Mouse (Mus musculus) layer of hippocampus, adult 18-20 months (tissue): ENCODE measurements around the gene Tbcc. TPM values are rescaled to one million over a fixed set of nuclear protein-coding genes. Genes with fewer than 3 reads are reported as not detected.

Experiments
- DNase-seq, 2 experiments: peaks; one replicate each; pipeline ENCODE4 v3.0.0; 2022; ENCODE audit warnings: low spot score in 2 of 2
- total RNA-seq, 2 experiments: library from RNA; stranded (reverse); gene quantifications; 2 replicates each; pipeline ENCODE4 v1.2.3; 2021

Gene Tbcc
- total RNA-seq, 2 experiments from 2014 or later = 29.9 to 30.2 TPM

DNA sequence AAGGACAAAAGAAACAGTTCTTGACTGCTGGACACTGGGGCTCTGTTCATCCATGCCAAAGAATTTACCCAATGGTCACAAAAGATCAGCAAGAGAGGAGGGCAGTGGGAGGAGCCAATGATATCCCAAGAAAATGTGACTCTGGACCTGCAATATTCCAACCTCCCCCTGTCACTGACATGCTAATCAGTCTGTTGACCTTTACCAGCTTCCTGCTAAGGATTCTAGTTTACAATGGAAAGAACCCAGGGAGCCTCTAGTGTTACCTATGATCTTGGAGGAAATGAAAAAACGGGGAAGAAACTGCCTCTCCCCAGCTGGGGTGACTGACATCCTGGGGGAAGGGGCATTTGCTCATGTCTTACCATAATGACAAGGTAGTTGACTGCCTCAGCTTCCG lies 10.5 kb downstream of the Tbcc start:
- DNase-seq = no peak

DNA sequence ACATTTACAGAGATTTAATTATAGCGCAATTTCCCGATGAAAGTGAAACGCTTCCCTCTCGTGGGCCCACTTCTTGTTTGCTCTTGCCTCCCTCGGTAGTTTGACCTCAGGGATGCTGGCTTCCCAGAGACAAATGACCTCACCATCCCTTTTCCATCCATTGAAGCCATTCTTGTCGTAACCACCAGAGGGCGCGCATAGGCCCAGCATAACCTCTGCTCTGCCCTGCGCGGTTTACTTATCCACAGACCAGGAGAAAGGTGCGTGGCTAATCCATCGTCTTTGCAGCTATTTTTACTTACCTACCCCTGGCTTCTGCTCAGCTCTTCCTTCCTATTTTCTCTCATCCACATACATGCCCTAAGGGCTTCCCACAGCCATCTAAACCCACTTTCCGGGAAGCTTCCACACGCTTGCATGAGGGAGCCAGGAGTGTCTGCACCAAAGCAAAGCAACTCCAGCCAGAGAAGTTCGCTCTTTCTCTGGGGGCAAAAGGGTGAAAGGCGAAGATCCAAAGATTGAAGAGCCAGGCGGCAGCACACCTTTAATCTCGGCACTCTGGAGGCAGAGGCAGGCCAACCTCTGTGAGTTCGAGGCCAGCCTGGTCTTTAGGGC lies 13.5 kb downstream of the Tbcc start:
- DNase-seq = peak; percentile 36 to 82

DNA sequence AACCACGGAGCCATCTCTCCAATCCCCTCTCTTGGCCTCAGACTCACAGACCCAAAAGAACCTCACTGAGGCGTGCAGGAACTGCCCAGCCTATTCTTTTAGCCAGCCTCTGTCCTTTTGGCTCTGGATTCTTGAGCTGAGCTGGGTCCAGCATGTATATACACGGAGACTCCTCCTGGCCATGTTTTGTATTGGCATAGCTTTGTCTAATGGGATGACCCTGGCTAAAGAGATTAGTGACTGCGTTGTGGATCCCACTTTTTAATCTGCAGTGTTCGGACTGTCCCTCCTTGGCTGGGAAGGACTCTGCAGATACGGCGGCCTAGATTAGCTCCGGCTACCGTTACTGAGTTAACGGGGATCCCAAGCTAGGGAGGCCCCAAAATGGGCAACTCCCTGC lies 19.7 kb downstream of the Tbcc start, which contains the start of gene Prph2:
Gene Prph2 (plus strand): TSS at position 274 of the 400 bp plus-strand sequence.
- DNase-seq = no peak

DNA sequence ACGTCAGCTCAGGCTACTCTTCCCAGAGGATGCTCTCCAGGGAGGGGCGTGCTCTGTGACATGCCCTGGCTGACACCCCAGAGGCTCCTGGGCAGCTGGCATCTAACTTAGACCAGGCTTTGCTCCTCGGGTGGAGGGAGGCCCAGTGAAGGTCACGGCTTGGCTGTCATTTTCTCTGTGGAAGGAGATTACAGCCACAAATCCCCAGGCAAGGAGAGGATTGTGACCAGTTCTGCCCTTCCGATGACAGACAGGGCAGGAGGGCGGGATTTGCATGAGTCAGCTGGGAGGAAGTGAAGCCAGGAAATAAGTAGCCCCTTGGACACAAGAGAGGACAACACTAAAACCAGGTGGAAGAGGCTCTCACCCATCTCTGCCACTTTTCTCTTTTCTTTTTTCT lies 21.8 kb downstream of the Tbcc start:
- DNase-seq = no peak

DNA sequence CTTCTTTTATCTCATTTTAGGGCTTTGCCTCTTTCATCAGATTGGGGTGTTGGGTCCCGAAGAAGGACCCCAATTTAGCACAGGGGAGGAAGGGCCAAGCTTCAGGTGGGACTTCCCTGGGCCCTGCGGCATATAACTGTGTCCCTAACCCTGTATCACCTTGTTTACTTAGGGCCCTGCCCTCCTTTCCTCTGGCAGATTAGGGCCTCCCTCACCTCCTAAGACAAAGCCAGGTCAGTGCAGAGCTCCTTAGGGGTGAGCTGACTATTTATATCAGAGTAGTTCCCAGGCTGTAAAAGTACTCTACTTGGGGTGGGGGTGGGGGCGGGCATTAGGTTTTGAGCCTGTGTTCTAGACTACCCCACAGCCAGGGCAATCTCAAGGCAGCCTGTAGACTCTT lies 24.6 kb downstream of the Tbcc start:
- DNase-seq = no peak

DNA sequence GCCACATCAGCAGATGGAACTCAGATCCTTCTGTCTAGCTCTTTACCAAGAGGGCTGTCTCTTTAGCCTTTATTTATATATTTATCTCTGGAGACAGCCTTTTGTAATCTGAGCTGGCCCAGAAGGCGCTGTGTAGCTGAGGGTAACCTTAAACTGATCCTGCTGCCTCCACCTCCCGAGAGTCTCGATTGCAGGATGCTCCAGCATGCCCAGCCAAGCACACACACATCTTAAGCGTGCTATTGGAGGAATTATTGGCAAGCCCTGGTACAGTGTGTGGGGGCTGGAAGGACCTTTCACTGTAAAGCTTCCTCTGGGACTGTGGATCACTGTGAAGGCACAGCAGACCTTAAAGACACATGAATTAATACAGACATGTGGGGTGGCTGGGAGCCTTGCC lies 28.5 kb downstream of the Tbcc start:
- DNase-seq = no peak

DNA sequence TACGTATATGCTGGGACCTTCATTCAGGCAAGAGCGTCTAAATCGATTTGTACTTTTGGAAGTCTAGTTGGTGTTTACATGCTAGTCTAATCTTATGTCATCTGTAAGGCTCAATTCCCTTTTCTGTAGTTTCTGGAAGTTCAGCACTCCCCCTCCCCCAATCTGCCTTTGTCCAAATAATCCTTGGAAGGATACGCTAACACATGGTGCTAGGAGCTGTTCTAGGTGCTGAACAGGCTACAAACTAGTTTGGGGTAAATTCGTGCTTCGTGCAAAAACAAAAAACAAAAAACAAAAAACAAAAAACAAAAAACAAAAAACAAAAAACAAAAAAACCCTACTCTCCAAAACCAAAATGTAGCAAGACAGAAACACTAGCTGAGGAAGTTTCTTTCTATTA lies 30.4 kb downstream of the Tbcc start:
- DNase-seq = no peak

DNA sequence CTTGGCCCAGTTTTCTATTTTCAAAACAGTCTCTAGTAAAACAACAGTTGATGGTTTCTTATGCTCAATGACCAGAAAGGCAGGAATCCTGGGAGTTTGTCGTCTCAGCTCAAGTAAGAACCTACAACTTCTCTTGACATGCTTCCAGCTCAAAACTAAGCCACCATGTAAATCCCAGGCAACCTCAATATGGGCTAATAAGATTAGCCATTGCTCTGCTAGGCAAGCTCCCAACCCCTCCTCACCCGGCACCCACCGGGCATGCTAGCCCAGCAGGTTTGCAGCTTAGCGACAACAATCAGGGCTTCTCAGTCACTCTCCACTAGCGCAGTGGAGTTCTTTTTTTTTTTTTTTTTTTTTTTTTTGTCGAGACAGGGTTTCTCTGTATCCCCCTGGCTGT lies 35.7 kb downstream of the Tbcc start:
- no peak for DNase-seq

DNA sequence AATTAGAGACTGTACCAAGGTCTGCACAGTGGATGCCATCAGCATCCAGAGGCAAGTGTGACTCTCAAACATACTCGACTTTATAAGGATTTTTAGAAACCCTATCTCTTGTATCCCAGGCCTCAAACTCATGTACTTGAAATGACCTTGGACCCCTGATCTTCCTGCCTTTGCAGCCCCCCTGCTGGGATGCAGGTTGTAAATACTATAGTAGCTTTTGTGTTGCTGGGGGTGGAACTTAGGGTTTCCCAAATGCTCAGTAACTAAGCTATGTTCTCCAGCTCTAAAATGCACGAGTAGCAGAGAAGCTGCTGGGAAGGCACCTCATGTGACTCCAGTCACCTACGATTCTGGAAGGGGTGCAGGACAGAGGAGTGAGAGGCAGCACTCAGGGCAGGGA lies 36.5 kb downstream of the Tbcc start:
- DNase-seq = no peak

DNA sequence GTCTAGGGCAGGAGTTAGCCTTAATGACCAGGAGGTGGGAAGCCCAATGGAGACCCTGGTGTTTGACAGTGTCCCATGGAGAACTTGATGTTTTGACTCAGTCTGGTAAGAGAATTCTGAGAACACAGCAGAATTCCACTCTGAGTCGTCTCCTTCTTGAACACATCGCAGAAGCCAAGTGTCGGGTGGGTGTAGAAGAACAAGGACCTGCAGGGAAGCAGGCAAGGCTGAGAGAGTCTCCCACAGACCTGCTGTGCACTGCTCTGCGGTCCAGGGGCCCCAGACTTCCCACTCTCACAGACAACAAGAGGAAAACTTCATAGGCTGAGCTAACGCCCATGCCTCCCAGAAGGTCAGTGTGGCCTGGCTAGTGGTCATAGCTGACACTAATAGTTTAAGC lies 37.3 kb downstream of the Tbcc start:
- peak; percentile 31 to 58 for DNase-seq

DNA sequence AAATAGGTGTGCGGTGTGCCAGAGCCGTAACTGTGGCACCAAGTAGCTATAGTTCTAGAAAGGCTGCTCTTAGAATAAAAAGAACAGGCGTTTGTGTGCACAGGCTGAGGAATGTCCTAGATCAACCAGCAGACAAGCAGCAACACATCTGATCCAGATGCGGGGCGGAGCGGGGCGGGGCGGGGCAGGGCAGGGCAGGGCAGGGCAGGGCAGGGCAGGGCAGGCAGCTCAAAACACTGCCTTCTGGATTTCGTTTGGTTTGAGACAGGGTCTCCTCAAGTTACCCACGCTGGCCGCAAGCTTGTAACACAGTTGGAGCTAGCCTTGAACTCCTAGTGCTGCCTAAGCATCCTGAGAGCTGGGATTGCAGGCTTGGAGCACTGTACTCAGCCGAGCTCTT lies 38.8 kb downstream of the Tbcc start:
- no peak for DNase-seq

DNA sequence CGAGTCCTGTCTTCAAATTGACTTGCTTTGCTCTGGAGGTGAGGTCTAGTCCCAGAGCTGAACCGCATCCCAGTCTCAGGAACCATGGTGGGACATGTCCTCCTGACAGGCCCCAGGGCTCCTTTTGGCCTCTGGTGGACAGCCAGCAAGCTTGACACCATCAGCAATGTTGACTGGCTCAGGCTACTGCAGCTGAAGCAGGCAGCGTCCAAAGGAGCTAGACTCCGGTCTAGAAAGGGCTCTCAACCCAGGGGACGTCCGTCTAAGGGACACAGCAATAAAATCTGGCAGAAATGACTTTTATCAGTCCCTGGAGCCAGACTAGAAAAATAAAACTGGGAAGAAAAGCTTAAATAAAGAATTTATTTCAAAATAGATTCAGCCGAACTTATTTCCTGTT lies 39.4 kb downstream of the Tbcc start:
- DNase-seq = no peak

DNA sequence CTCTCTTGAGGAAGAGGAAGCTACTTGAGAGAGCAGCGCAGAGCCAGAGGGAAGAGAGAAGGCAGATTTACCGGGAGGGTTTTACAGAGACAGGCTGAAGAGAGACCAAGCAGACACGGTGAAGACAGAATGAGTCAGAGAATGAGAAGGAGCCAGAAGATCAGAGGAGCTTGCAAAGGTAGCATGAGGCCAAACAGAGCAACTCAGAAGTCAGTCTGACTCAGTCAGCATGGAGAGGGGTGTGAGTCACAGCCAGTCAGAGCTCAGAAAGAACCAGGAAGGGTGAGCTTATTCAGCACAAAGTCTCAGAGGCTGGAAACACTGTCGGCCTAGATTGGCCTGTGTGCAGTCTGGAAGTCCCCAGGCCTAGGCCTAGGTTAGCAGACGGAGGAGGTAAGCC lies 42.5 kb downstream of the Tbcc start:
- DNase-seq = peak in 1 of 2 experiments; percentile 28

DNA sequence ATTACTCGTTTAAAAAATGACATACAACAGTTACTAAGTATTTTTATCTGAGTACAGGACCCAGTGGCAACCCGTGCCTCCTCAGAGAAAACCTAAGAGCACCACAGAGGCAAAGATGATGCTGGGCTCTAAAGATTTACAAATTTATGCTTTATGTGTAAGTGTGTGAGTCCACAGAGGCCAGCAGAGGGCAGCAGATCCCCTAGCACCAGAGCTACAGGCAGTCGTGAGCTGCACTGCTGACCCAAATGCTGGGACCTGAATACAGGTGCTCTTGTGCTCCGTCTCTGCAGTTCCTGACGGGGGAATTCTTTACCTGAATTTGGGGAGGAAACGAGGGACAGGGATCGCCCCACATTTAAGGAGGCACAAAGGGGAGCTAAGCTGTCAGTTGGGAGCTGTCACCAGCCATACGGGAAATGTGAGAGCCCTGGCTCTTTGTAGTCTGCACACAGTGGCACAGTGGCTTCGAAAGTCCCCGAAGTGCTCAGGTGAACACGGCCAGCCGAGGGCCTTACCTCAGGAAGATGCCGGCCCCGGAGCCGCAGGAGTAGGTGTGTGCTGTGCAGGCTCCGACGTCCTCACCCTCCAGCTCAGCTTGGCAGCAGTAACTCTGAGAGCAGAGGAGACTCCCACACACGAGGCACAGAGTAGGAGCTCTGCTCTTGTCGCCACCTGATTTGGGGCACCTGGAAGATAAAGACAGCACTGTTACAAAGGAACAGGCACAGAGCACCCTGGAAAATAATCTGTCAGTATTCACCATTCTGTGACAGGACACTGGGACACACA lies 43.3 kb downstream of the Tbcc start:
- peak; percentile 27 to 68 for DNase-seq

DNA sequence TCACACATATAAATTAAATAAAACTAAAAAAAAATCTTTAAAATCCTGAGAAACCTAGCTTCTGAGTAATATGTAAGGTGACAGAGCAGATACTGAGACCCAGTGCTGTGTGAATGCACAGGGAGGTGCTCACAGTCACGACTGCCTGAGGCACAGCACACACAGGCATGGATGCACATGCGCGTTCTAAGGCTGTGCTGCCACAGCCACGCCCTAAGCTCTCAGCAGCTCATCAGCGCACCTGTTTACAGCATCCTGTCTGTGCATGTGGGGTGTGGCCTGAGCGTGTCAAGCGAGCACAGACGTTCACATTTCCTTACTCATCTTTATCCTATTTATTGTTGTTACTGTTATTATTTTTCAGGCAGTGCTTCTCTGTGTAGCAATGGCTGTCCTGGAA lies 50.0 kb downstream of the Tbcc start:
- no peak for DNase-seq

Other genes starting within 250 kb of the Tbcc start
- 10 to 100 TPM; 22.4 to 22.6 TPM for gene Klc4, start 244.7 kb upstream of the Tbcc start, total RNA-seq
- gene Mrpl2, start 244.5 kb upstream of the Tbcc start, total RNA-seq = 10 to 100 TPM; 53.1 to 60.7 TPM
- 10 to 100 TPM; 18.9 to 20.2 TPM for gene Cul7, start 240.3 kb upstream of the Tbcc start, total RNA-seq
- 10 to 100 TPM; 17.2 to 19.7 TPM for gene Rrp36, start 216.3 kb upstream of the Tbcc start, total RNA-seq
- gene Mea1, start 211.9 kb upstream of the Tbcc start, total RNA-seq = 100 to 1,000 TPM in 1 of 2 experiments, 10 to 100 TPM in 1; 97.2 to 109 TPM
- gene Klhdc3, start 209.8 kb upstream of the Tbcc start, total RNA-seq = 100 to 1,000 TPM; 172 to 177 TPM
- 10 to 100 TPM; 89.3 to 90.9 TPM for gene Ppp2r5d, start 185.6 kb upstream of the Tbcc start, total RNA-seq
- gene Pex6, start 179.2 kb upstream of the Tbcc start, total RNA-seq = 10 to 100 TPM; 55.5 to 62.4 TPM
- gene Gnmt, start 161.5 kb upstream of the Tbcc start, total RNA-seq = 1 to 10 TPM in 1 of 2 experiments, not detected in 1; 1.1 TPM
- gene Cnpy3, start 138.5 kb upstream of the Tbcc start, total RNA-seq = 10 to 100 TPM; 66.6 to 71.8 TPM
- under 1 TPM in 1 of 2 experiments, not detected in 1; 0.25 TPM for gene Ptcra, start 127.0 kb upstream of the Tbcc start, total RNA-seq
- 1 to 10 TPM; 4.9 to 8.3 TPM for gene 2310039H08Rik, start 118.0 kb upstream of the Tbcc start, total RNA-seq
- 10 to 100 TPM; 49.0 to 55.9 TPM for gene Rpl7l1, start 108.0 kb upstream of the Tbcc start, total RNA-seq
- 10 to 100 TPM; 61.5 to 65.7 TPM for gene Bicral, start 32.2 kb upstream of the Tbcc start, total RNA-seq
- not detected for gene Prph2, start 19.8 kb downstream of the Tbcc start, total RNA-seq
- gene Ubr2, start 119.9 kb downstream of the Tbcc start, total RNA-seq = 10 to 100 TPM; 61.3 to 62.2 TPM